Mouse (Mus musculus) embryo, embryonic 11.5 days (tissue): ENCODE measurements at regions not wholly inside any gene's neighbourhood (a gene's known extent, or its start where the extent isn't known, plus 50 kb on each side); places are given as distances from the start of the nearest gene placed in this dataset.

ENCODE experiments used
- DNase-seq: peaks from one replicate; pipeline ENCODE4 v3.0.0-alpha.2; 2012; ENCODE audit warnings: low read depth, low spot score

DNA sequence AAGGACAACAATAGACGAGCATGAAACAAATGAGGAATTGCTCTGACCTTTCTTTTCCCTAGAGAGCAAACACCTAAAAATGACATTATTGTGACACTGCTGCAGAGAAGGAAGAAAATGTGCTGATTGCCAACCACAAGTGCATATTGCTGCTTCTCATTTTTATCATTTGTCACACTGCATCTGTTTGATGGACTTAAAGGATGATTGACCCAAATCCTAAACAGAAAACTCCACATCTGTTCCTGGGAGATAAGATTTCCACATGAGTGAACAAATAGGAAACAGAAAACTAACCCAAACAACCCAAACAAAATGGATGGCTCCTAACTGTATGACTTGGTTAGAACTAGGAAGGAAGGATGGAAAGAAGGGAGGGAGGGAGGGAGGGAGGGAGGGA lies 118.5 kb downstream of the Ccdc50 start:
- no peak for DNase-seq

DNA sequence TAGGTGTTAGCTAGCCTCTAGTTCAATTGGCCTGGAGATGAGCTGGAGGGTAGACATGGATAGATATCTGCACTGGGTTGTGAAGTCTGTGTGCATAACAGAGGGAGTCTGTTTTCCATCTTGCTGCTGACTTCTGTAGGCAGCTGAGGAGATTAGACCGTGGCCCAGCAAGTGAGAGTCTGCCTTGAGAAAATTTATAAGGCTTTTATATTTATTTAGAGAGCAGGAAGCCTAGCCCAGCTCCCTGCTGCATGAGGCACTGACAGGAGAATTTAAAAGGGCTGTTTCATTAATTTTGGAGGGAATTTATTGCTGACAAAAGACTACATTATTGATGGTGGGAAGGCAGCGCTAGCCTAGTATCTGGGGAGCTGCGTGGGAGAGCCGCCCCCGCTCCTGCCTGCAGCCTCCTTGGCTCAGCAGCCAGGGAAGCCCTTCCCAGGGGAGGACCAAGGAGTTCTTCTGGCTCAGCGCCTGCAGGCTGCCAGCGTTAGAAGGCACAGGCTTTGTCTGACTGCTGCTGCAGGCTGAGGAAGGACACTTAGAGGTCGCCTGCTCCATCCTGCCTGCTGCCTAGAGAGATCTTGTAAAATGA lies 135.0 kb downstream of the Ccdc50 start:
- DNase-seq, result peak; percentile 53

DNA sequence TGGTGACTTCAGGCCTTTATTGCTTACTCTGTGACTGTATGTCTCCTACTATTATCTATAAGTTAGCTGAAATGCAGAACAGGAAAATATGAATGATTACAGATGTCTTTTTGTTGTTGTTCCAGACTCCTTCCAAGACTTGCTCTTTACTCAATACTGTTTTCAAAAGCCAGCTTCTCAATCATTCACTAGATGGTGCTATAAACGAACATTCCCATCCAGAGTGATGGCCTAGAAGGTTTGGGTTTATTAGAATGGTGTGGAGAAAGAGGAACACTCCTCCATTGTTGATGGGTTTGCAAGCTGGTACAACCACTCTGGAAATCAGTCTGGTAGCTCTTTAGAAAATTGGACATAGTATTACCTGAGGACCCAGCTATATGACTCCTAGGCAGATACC lies 138.0 kb downstream of the Ccdc50 start:
- DNase-seq, result no peak

DNA sequence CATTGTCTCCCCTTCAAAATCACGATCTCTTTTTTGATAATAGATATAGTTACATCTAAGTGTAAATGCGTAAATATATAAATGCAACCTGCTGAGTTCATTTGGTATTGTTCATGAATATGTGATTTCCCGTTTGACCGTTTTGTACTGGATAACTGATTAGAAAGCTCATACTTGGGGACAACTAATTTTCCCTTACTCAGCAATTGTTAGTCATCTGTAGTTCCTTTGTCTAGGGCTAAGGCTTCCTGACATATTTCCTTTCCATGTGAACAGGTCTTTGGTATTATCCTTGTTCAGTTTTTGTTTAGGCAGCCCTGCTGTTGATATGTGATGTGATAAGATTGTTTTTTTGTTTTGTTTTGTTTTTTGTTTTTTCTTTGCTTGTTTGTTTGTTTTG lies 142.0 kb downstream of the Ccdc50 start:
- no peak for DNase-seq
